Mouse (Mus musculus) testis, adult 2 months (tissue): Measurements from ENCODE around the gene Mpi.

Experiments
- CTCF ChIP-seq: fragments of 200-500 bp; IDR thresholded peaks from 2 replicates; pipeline ENCODE4 v1.5.1; 2012; ENCODE audit warnings: low read depth, mild to moderate bottlenecking, inconsistent platforms, low read length, moderate library complexity; ENCODE audit not compliant: control insufficient read depth, insufficient read depth, insufficient replicate concordance
- POLR2A ChIP-seq: fragments of 200-500 bp; IDR thresholded peaks from 2 replicates; pipeline ENCODE4 v1.6.1; 2012; ENCODE audit warnings: low read depth, mild to moderate bottlenecking, inconsistent platforms, low read length, moderate library complexity; ENCODE audit not compliant: control insufficient read depth

DNA sequence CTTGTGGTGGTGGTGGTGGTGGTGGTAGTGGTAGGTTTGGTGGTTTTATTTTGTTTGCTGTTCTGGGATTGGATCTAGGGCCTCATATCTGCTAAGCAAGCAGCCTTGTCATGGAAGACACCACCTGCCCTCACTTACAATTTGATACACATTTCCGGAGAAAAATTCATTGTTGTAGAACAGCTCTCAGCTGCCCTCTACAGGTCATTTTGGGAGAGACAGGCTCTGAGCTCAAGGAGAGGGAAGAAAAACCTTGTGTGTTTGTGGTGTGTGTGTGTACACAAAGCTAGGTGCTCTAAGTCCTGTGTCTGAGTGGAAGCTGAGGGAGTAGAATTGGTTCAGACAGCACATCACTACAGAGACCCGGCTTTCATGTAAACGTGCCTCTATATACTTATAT lies 35.5 kb downstream of the Mpi start:
- TF ChIP-seq POLR2A (no peak), CTCF (no peak)
